Mouse (Mus musculus) brain, adult 2 months (tissue): ENCODE measurements around the gene Hacd3.

ENCODE experiments used
- DNase-seq: peaks from one replicate; pipeline ENCODE4 v3.0.0; 2011; ENCODE audit warnings: low read depth, low spot score

Hacd3 gene

DNA sequence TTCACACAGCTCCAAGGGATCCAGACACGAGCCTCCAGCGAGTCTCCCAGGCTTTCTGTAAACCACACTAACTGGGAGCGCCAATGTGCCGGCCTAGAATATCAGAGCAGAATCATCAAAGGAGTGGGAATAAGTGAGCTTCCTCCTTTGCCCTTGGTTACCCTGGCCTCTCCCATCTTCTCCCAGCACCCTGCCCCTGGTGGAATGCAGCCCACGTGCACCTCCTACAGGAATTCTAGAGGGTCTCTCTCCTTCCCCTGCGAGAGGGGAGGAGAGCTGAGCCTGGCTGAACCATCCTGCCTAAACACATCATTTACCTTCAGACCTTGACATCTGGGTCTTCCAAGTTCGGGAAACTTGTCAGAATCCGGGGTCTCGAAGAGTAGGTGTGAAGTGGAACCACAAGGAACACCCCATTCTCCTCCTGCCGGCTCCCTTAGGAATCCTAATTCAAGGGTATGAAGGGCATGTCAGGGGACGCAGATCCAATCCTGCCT is 70.3 kb downstream of the Hacd3 start, which contains the start of gene Slc24a1:
Gene Slc24a1, minus strand, starts transcription at position 447 of the 497 bp plus-strand sequence.
- DNase-seq, result no peak

DNA sequence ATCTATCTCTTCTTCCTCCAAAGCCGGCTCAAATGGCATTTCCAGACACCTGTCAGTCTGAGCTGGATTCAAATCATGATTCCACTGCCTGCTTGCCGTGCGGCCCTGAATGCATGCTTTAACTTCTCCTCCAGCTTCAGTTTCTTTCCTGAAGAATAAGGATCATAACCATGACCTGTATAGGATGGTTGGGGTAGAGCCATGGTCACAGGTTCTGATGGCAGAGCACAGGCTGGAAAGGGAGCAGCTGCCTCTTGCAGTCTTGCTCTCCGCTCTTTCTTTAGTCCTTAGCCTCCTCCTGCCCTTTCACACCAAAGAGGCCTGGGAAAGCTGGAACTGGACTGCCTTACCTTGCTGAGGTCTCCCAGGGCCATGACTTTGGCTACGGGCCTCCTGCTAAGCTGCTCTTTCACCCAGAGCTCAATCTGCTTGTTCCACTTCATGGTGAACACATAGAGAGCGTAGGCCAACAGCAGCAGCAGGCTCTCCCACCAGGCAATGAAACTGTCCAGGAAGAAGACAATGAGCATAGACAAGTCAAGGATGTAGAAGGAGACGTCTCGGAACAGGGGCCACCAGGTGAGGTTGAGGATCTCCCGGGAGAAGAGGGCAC is 73.9 kb downstream of the Hacd3 start:
- no peak for DNase-seq

DNA sequence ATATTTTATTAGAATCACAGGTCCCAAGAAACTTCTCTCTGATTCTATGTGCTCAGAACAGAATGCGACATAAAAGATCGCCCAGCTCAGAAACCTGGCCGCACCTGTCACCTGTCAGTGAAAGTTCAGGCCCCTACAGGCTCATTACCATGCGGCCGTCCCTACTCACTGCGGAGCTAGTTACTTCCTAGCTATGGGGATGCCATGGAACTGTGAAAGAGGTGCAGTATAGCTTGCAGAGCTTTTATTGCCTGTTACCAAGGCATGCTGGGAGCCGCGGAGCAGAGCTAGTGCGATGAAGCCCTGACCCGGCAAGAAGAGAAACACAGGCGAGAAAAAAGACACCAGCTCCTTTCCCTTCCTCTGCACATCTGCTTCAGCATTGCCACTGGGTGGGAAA is 77.5 kb downstream of the Hacd3 start:
- no peak for DNase-seq

DNA sequence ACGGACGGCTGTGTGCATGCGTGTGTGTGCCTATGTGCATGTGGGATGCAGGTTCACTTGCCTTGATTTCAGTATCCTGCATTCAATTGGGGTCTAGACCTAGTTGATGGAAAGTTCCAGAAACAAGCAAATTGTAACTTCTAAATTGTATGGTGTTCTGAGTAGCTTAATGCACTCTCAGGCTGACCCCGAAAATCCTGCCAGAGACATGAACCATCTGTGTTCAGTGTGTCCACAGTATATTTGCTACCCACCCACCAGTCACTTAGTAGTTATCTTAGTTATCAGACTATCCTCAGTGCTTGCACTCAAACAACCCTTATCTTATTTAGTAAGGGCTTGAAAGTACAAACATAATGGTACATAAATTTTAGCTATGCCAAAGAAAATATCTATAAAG is 79.8 kb downstream of the Hacd3 start:
- no peak for DNase-seq

DNA sequence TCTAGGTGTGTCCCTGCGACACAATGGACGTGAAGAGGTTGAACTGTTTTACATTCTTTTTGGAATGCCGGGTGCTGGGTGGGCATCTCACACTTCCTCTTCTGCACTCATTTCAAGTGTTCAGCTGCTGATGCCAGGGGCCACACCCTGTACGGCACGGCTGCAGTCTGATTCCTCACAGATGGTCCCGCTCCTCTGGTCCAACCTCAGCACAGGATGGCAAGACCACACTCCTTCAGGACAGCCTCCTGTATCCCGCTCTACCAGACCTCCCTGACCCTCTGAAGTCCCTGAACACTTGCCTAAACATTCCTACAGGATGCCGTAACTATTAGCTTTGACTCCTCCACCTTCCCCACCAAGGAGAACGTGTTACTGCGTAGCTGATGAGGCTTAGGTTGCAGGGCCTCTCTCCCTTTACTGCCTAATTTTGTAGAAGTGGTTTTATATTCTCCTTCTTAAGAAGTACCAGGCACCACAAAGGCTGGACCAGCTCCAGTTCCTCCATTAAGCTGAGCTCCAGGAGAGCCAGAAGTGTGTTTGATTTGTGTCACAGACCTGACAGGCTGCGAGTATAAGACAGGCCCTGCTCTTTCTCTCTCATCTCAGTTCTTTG is 80.7 kb downstream of the Hacd3 start:
- no peak for DNase-seq

DNA sequence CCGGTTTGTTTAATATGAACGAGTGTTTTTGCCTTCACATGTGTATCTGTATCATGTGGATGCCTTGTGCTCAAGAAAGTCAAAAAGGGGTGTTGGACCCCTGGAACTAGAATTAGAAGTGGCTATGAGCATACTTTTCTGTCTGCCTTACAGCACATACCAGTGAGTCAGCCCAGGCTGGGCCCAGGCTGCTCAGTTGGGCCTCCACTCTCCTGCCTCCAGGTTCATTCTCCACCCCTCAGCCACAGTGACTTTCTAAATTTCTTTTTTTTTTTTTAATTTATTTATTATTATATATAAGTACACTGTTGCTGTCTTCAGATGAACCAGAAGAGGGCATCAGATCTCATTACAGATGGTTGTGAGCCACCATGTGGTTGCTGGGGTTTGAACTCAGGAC is 81.7 kb downstream of the Hacd3 start:
- no peak for DNase-seq

DNA sequence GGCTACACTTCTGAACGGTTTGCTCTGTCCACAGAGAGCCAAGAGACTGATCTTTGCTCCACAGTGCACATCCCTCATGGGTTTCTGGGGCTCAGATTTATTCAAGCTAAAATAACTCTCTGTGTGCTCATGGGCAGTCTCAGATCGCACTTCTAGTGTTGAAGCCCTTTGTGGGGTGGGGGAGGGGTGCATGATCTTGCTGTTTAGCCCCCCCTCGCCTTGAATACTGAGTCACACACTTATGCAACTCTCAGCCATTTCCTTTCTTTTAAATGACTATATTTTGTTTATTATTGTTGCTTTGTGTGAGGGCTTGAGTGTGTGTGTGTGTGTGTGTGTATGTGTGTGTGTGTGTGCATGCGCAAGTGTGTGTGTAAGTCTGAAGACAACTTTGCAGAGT is 82.2 kb downstream of the Hacd3 start:
- no peak for DNase-seq

DNA sequence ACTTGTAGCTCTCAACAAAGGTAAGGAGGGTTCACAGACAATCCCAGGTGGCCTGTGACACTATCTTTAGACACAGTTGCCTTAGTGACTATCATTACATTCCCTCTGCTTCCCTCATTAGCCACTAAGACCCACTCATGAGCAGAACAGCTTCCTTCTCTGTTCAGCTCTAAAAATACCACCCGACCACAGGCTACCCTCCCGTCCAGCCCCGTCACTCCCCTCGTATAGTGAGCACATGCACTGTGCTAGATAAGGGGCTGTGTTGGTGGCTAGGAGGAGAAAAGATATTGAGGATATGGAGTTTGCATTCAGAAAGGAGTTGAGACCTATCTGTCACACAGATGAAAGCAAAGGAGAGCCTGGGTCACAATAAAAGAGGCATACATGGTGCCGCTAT is 83.0 kb downstream of the Hacd3 start:
- DNase-seq, result no peak

DNA sequence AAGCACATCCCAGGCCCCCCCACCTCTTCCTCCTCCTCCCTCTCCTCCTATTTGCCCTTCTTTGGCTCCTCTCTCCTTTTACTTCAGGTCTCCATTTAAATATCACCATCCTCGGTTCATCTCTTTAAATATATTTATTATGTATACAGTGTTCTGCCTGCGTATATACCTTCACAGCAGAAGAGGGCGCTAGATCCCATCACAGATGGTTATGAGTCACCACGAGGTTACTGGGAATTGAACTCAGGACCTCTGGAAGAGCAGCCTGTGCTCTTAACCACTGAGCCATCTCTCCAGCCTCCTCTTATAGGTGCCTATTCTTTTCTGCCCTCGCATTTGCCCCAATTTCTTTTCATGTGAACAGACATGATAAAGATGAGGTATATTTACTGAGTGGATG is 84.0 kb downstream of the Hacd3 start:
- no peak for DNase-seq
